Mouse (Mus musculus) ovary, postnatal 14 days (tissue): Measurements from ENCODE around the gene Tom1.

Source experiments
- DNase-seq: peaks from one replicate; pipeline ENCODE4 v3.0.0; 2022; ENCODE audit warnings: low spot score

Gene Tom1

DNA sequence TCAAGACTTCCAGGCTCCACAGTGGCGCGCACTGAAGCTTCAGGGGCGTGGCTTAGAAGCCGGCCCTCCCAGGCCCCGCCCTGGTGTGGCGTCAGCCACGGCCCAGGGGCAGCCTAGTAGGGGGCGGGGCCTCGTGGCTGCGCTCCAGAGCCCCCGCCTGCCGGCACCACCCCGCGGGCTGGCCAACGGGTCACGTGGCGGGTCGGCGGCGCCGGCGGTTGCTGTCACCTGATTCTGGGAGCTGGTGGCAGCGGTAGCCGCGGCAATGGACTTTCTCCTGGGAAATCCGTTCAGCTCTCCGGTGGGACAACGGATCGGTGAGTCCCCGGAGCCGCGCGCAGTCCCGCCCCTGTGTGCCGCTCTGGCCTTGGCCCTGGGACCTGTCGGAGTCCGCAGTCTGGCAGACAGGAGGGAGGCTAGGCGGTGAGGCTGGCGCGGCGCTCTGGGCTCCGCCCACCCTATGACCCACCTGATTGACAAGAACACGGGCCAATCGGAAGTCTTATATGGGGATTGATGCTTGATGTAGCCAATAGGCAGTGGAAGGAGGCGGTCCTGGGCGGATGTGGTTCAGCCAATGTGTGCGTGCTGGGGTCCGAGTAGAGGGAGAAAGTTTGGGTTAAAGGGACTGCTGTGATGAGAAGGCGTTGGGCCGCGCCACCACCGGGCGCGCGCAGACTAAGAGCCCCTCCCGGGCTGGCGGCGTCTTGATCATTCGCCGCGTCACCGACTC, at the start of gene Tom1:
Gene Tom1 (plus strand): TSS at position 195 of the 733 bp plus-strand sequence.
- DNase-seq = peak; percentile 100

- no peak for DNase-seq
Observed at GRCm38 (mm10) chr8:74987436-74987835, 46.1 kb upstream of the Tom1 start.

DNA sequence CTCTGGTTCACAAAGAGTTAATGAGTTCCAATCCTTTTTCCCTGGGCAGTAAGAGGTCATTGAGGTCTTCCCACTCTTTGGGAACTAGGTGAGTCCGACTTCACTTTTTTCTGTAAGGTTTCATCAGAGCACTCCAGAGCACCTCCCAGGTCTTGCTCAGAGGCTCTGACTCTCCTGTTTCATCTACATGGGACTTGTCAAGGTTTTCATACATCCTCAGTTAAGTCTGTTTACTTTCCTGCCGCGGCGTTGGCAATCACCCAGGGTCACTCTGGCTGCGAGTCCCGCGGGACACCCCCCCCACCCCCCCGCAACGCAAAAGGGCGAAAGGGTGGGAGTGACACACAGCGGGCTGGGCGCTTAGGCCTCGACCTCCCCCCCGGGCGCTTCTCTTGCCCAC, 43.5 kb upstream of the Tom1 start:
- DNase-seq = no peak

DNA sequence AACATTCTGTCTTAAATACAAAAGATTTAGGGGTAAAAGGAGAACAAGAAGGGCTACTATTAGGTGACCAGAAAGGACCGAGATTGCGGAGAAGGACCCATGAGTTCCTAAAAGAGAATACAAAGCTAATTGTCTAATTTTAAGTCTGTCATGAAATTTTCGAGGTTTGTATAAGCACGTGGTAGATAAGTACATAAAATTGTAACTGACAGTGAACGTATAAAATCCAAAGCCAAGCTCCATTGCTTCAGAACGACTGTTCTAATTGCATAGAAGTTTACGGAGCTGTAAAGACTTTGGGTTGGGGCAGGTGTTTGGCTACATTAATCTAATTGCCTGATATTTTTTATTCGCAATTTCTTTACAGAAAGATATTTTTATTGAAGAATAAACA, 40.4 kb upstream of the Tom1 start, which contains the start of gene Hmgxb4:
Gene Hmgxb4 (plus strand): TSS at position 276 of the 394 bp plus-strand sequence.
- DNase-seq = no peak

- DNase-seq = peak; percentile 69
Observed at GRCm38 (mm10) chr8:74993475-74994451, 39.7 kb upstream of the Tom1 start.

DNA sequence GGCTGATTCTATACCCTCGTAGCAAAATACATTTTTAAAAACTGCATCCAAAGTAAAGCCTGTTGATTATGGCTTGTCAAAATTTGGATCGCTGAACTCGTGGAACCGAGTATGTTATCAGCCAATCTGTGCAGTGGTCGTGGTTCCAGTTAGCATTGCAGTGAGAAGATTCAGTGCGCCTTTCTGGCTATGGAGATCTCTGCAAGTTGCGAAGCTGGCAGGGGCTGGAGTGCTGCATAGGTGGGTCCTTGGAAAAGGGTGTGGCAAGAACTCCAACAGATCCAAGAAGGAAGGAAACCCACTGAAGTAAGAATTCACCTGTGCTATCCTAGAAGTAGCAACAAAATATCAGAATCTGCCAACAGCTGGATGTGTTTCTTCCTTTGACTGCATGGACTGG, 39.0 kb upstream of the Tom1 start:
- no peak for DNase-seq

GRCm38 (mm10) chr8:75000431-75000830, 33.1 kb upstream of the Tom1 start:
- DNase-seq = no peak

- no peak for DNase-seq
Observed at GRCm38 (mm10) chr8:75008826-75009225, 24.7 kb upstream of the Tom1 start.

GRCm38 (mm10) chr8:75013557-75013956, 19.9 kb upstream of the Tom1 start:
- no peak for DNase-seq

- no peak for DNase-seq
Observed at GRCm38 (mm10) chr8:75013964-75014363, 19.5 kb upstream of the Tom1 start.

DNA sequence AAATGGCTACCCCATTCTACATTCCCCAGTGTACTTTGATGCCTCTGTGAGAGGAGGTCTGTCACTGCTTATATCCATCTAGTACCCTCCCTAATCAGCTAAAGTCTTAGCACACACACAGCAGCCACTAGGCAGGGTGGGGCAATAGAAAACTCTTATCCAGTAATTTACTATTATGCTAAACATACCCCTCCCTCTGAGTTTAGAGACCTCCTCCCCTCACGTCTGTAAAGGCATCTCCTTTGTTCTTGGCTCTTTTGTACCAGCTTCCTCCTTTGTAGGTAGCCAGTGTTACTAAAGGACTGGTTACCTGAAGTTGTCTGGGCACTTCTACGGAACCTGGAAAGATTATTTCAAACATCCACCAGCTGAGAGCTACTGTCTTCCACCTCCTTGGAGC, 17.5 kb upstream of the Tom1 start:
- DNase-seq = no peak

DNA sequence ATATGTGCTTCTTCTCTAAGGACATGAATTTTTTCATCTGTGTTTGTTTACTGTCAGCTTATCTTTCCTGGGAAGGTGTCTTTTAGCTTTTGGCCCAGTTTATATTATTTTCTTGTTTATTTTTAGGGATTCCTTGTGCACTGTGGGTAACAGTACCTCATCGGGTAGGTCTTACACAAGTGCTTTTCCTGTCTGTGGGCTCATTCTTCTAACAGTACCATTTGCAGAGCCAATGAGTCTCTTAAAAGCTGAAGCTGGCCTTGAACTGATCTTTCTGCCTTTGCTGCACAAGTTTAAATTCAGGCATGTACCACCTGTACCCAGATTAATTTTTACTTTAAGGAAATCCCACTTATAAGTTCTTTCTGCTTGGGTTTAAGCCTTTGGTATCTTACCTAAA, 17.1 kb upstream of the Tom1 start:
- no peak for DNase-seq

- DNase-seq = no peak
Observed at GRCm38 (mm10) chr8:75018274-75018972, 15.1 kb upstream of the Tom1 start.

GRCm38 (mm10) chr8:75023660-75024316, 9.7 kb upstream of the Tom1 start:
- no peak for DNase-seq

GRCm38 (mm10) chr8:75025809-75026208, 7.7 kb upstream of the Tom1 start:
- DNase-seq = no peak

DNA sequence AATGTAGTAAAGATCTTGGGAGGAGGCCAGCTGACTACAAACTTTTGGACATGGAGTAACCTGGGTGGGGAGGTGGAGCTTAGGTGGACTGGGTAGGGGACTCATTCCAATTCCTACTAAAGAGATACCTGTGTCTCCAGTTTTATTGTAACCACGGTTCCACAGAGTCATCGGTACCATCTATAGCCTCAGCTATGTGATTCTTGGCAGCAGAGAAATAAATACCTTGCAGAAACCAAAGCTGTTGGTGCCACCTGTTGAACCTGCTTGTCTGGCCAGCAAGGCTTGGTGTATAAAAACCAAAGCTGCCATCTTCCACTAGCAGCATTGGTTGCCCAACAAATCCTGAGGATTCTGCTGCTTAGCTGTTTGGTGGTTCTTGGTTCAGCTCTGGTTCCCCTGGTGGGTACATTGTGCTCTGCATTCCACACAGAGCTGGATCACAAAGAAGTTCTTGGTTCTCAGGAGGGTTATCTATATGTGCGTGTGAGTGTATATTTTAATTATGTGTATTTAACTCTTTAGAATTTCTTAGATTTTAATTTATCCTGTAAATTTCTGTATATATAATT, 3.0 kb upstream of the Tom1 start:
- DNase-seq = no peak

DNA sequence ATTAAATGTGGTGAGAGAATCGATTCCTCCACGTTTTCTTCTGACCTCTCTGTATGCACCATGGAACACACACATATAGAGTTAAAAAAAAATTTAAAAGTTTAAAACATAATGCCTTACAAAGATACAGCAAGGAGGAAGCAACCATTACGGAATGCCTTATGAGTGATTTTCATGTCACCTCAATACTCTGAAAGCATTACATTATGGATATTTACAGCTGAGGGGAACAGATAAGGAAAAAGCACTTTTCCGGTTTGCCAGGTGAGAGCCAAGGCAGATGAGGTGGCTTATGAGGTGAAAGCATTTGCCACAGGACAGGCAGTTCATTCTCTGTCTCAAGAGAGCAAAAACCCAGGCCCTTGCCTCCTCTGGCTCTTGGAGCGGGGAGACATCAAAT, 544 bp upstream of the Tom1 start:
- DNase-seq = no peak

GRCm38 (mm10) chr8:75034285-75034684, 780 bp downstream of the Tom1 start:
- DNase-seq = peak; percentile 12

DNA sequence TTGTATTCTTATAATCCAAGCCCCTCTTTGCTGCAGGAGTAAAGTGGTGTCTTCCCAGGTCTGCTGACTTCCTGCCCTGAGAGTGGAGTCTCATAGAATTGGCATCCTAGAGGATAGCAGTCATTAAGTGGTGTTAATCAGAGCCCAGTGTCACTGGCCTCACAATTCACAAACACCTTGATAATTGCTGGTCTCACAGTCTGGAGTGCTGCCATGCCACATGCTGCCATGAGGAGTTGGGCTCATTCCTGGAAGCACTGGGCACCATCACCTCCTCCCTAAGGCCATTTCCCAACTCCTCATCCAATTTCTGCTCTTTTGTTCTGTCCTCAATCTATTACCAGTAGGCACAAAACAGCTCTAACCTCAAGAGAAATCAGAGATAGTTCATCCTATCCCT, 2.1 kb downstream of the Tom1 start:
- no peak for DNase-seq

DNA sequence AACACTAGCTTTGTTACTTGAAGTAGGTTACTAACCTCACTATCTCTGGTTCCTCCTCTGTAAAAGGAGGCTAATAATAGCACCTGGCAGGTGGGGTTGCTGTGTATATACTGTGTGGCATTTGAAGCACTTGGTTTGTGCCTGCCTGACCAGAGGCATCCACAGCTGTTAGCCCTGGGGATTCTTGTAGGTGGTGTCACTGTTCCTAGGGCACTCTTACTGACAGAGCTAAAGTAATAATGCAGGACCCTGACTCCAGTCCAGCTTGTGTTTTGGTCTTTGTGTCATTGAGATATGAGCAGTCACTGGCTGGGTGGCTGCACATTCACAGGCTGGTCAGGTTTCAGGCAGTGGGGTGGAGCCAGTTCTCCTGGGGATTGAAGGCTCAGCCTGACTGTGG, 5.0 kb downstream of the Tom1 start:
- DNase-seq = no peak

- no peak for DNase-seq
Observed at GRCm38 (mm10) chr8:75039754-75040153, 6.2 kb downstream of the Tom1 start.

DNA sequence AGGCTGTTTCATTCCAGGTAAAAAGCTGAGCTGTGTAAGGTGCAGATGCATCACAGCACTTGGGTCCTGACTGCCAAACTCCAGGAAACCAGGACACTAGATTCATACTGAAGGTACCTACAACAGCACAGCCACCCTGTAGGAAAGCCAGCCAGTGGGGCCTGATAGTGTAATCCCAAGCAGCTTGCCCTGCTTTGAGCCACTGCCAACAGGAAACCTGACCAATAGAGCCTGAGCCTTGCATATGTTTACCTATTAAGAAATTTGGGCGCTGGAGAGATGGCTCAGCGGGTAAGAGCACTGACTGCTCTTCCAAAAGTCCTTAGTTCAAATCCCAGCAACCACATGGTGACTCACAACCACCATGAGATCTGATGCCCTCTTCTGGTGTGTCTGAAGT, 8.7 kb downstream of the Tom1 start:
- DNase-seq = no peak
